Mouse (Mus musculus) T-helper 2 cell (primary cell): ENCODE measurements around the gene Schip1.

Experiments used
- in situ Hi-C: fragments of 300-600 bp; cut with MboI, MseI; formaldehyde crosslinking; loops from one replicate; pipeline ENCODE4 v1.15.1; 2025; ENCODE audit warnings: high pct_unique_total_duplicates

Gene Schip1

GRCm38 (mm10) chr3:68504838-68505237 is 440.2 kb downstream of the Schip1 start:
- in situ Hi-C loops: no loop called here

- in situ Hi-C loops: no loop called here
Observed at GRCm38 (mm10) chr3:68506769-68507318, 442.2 kb downstream of the Schip1 start.

GRCm38 (mm10) chr3:68508629-68509028 is 444.0 kb downstream of the Schip1 start:
- in situ Hi-C loops: no loop called here

GRCm38 (mm10) chr3:68510872-68511271 is 446.3 kb downstream of the Schip1 start:
- in situ Hi-C loops: no loop called here

- in situ Hi-C loops: no loop called here
Observed at GRCm38 (mm10) chr3:68511744-68512143, 447.1 kb downstream of the Schip1 start.

GRCm38 (mm10) chr3:68512327-68512726 is 447.7 kb downstream of the Schip1 start:
- in situ Hi-C loops: no loop called here

GRCm38 (mm10) chr3:68513340-68514119 is 448.9 kb downstream of the Schip1 start:
- in situ Hi-C loops: no loop called here

- in situ Hi-C loops: no loop called here
Observed at GRCm38 (mm10) chr3:68514120-68514497, 449.5 kb downstream of the Schip1 start.

- in situ Hi-C loops: no loop called here
Observed at GRCm38 (mm10) chr3:68514717-68515116, 450.1 kb downstream of the Schip1 start.

GRCm38 (mm10) chr3:68516393-68517081 is 451.9 kb downstream of the Schip1 start:
- in situ Hi-C loops: no loop called here

GRCm38 (mm10) chr3:68517236-68517635 is 452.6 kb downstream of the Schip1 start:
- in situ Hi-C loops: no loop called here

GRCm38 (mm10) chr3:68518041-68518440 is 453.4 kb downstream of the Schip1 start:
- in situ Hi-C loops: no loop called here

- in situ Hi-C loops: no loop called here
Observed at GRCm38 (mm10) chr3:68518586-68518985, 454.0 kb downstream of the Schip1 start.

GRCm38 (mm10) chr3:68525361-68525878 is 460.8 kb downstream of the Schip1 start:
- in situ Hi-C loops: loop anchor here (25.0 kb wide), 1 partner anchor 463 kb away; the partner anchor contains the start of gene Schip1

- in situ Hi-C loops: loop anchor here (25.0 kb wide), 1 partner anchor 464 kb away; the partner anchor contains the start of gene Schip1
Observed at GRCm38 (mm10) chr3:68526416-68526815, 461.8 kb downstream of the Schip1 start.

GRCm38 (mm10) chr3:68527182-68527581 is 462.6 kb downstream of the Schip1 start:
- in situ Hi-C loops: loop anchor here (25.0 kb wide), 1 partner anchor 465 kb away; the partner anchor contains the start of gene Schip1

GRCm38 (mm10) chr3:68531908-68532307 is 467.3 kb downstream of the Schip1 start:
- in situ Hi-C loops: loop anchor here (25.0 kb wide), 1 partner anchor 470 kb away; the partner anchor contains the start of gene Schip1

- in situ Hi-C loops: loop anchor here (25.0 kb wide), 1 partner anchor 472 kb away; the partner anchor contains the start of gene Schip1
Observed at GRCm38 (mm10) chr3:68534571-68535051, 470.0 kb downstream of the Schip1 start.

- in situ Hi-C loops: loop anchor here (25.0 kb wide), 1 partner anchor 473 kb away; the partner anchor contains the start of gene Schip1
Observed at GRCm38 (mm10) chr3:68535160-68535728, 470.6 kb downstream of the Schip1 start.

GRCm38 (mm10) chr3:68536071-68536470 is 471.5 kb downstream of the Schip1 start:
- in situ Hi-C loops: loop anchor here (25.0 kb wide), 1 partner anchor 474 kb away; the partner anchor contains the start of gene Schip1

- in situ Hi-C loops: loop anchor here (25.0 kb wide), 1 partner anchor 479 kb away; the partner anchor contains the start of gene Schip1
Observed at GRCm38 (mm10) chr3:68541688-68542087, 477.1 kb downstream of the Schip1 start.
